Mouse (Mus musculus) urinary bladder, postnatal 4 days (tissue): ENCODE results near the gene Cacna1i.

ENCODE experiments used
- DNase-seq, 2 experiments: peaks; one replicate each; pipeline ENCODE4 v3.0.0; 2021 to 2022; ENCODE audit warnings: low spot score in 2 of 2

Cacna1i gene

DNA sequence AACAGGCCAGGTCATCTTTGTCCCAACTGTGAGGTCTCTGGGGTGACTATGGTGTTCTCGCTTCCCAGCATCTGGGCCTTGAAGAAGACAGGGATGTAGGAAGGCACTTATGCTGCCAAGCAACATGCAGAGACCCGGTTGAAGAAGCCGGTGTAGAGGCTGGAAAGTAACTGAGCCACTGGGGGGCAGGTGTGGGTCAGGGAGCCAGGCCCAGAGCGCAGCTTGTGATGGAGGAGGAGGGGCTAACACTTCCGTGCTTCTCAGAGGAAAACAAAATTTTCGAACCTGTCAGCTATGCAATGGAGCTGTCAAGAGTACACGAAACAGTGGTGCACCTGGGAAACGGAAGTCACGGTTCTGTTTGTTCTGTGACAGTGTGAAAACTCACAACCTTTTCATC, 9.9 kb upstream of the Cacna1i start:
- no peak for DNase-seq

- DNase-seq = peak; percentile 47 to 80
Measured at GRCm38 (mm10) chr15:80277625-80278024, 9.4 kb upstream of the Cacna1i start.

DNA sequence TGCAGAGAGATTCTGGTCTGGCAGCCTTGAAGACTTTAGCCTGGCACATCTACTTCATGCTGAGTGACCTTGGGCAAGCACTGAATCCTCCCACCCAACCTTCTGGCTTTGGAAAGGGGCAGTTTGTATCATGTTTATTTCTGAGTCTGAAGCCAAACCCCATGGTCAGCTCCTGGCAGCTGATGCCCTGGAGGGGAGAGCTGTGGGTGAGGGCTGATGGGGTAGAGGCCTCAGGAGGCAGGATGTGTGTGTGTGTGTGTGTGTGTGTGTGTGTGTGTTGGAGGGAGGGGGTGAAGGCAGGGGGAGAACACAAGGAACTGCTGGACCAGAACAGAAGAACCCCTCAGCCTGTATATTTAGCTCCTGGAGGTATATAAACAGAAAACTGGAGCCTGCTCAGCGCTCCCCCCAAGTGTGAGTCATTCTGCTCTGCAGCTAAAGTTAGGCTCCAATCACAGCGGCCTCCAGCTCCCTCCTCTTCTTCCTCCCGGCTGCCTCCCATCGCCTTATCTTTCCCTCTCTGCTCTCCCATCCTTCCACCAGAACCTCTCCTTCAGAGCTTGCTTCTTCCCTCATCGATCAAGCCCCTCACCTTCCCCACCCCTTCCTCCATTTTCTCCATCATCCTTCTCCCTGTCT, 8.8 kb upstream of the Cacna1i start:
- DNase-seq = no peak

DNA sequence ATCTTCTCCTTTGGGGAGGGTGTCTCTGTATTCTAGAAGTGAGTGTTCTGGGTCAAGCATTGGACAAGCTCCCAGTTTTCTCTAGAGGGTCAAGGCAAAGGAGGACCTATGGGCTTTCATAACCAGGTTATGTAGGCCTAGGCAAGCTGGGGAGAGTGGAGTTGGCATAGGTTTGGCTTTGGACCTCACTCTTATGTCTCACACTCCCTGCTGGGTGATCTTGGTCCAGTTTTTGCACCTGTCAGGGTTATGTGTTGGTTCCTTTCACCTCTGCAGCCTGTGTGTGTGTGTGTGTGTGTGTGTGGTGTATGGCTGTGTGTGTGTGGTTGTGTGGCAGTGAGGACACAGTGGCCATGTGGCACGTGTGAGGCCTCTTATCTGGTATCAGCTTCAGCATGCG, 8.0 kb upstream of the Cacna1i start:
- no peak for DNase-seq

DNA sequence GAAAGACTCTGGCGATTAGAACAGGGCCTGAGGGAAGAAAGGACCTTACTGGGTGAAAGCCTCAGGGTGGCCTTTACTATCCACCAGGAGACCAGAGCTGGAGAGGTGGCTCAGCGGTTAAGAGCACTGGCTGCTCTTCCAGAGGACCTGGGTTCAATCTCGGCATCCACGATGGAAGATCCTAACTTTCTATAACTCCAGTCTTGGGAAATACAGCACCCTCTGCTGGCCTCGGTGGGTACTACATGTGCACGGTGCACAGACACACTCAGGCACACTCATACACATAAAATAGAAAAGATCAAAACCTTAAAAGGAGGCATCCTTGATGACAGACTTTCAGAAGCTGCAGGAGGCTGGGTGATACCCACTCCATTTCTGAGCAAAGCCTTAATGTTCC, 6.4 kb upstream of the Cacna1i start:
- DNase-seq = no peak

- DNase-seq = no peak
Measured at GRCm38 (mm10) chr15:80288036-80288435, 998 bp downstream of the Cacna1i start.

GRCm38 (mm10) chr15:80289436-80289835, 2.4 kb downstream of the Cacna1i start:
- DNase-seq = peak; percentile 43 to 67

- no peak for DNase-seq
Measured at GRCm38 (mm10) chr15:80297146-80297545, 10.1 kb downstream of the Cacna1i start.

GRCm38 (mm10) chr15:80303779-80304178, 16.7 kb downstream of the Cacna1i start:
- DNase-seq = no peak

- no peak for DNase-seq
Measured at GRCm38 (mm10) chr15:80304188-80304587, 17.1 kb downstream of the Cacna1i start.

DNA sequence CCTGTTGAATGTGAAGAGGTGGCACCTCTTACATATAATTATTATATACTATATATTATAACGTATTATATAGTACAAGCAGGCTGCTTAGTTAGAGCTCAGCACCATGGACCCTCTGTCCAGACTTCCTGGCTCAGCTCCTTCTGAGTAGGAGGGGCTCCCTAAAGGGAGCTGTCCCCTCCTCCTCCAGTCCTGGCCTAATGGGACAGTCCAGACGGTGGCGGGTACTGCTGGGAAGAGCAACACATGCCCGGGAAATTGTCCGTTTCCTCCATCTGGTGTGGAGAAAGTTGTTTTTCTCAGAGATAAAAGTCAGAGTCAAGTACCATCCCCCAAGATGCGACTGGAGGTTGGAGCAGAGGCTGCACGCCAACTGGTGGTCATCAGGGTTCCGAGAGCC, 19.1 kb downstream of the Cacna1i start:
- DNase-seq = no peak

GRCm38 (mm10) chr15:80314731-80315130, 27.7 kb downstream of the Cacna1i start:
- DNase-seq = no peak

DNA sequence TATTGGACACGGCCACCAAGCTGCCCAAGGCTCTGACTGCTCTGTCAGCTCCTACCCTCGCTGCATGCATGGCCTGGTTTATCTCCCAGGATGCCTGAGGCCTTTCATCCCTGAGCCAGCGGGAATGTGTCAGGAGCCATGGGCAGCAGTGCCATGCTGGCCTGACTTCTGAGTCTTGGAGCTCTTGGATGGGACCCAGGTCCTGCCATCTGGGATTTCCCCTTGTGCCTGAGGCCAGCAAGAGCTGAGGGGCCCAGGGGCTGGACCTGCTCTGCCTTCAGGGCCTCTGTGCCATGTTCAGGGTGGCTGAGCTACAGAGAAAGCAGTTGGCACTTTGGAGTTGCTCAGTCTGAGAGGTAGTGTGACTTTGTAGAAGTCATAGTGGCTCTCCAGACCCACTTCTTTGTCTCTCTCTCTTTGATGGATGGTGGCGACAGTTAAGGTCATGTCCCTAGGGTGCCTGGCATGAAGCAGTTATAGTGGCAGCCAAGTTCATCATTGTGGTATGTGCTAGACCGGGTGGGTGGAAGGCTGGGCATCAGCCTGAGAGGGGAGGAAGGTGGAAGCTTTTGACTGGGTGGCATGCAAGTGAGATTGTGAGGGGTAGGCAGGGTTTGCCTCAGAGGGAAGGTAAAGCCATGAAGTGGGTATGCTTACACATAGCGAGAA, 30.1 kb downstream of the Cacna1i start:
- DNase-seq = no peak

- DNase-seq = no peak
Measured at GRCm38 (mm10) chr15:80317841-80318530, 30.9 kb downstream of the Cacna1i start.

GRCm38 (mm10) chr15:80318543-80319255, 31.7 kb downstream of the Cacna1i start:
- no peak for DNase-seq

DNA sequence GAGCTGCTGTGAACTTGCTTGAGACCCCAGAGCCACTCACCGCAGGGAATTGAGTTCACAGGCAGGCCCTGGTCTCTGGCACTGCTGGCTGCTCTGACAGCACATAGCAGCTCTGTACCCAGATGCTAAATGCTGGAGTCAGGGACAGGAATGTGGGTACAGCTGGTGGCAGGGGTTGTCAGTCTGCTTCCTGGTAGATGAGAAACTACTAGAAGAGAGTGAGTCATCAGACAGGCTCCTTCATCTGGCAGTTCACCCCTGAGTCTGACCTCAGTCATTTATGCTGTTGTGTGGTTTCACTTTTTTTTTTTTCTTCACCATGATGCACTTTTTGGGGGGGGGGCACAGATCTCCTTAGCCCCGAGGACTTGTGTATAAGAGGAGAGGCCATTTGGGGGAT, 32.3 kb downstream of the Cacna1i start:
- DNase-seq = no peak

GRCm38 (mm10) chr15:80319921-80320320, 32.9 kb downstream of the Cacna1i start:
- no peak for DNase-seq

DNA sequence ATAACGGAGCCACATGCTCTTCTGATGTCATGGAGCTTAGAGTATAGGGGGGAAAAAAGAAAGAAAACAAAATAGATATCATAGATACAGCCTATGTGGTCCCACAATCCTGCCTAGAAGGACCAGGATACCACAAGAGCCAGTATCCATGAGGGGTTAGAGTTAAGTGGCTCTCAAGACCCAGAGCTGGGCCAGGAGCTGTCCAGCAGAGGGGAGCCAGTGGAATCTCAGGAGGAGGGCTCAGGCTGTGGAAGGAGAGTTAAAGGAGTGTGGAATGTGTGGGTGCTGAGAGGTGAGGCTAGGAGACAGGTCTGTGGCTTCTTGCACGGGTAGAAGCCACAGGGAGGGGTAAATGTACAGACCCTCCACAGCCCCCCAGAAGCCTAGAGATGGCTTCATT, 38.2 kb downstream of the Cacna1i start:
- DNase-seq = no peak

DNA sequence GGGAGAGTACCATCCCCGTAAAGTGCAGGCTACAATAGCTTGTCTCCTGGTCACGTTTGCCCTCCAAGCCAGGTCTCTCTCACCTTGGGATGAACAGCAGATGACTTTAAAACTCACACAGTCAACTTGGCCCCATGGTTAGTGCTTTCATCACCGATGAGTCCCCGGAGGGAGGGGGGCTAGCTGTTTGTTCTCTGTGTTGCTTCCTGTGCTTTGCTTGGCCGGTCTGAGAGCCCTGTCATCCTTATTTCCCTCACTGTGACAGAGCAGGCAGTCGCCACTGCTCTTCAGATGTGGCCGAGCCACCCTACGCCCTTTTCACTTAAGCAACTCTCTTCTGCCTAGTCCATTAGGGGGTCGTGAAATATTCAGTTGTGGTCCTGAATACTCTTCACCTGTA, 38.7 kb downstream of the Cacna1i start:
- no peak for DNase-seq

GRCm38 (mm10) chr15:80326947-80327346, 39.9 kb downstream of the Cacna1i start:
- no peak for DNase-seq

DNA sequence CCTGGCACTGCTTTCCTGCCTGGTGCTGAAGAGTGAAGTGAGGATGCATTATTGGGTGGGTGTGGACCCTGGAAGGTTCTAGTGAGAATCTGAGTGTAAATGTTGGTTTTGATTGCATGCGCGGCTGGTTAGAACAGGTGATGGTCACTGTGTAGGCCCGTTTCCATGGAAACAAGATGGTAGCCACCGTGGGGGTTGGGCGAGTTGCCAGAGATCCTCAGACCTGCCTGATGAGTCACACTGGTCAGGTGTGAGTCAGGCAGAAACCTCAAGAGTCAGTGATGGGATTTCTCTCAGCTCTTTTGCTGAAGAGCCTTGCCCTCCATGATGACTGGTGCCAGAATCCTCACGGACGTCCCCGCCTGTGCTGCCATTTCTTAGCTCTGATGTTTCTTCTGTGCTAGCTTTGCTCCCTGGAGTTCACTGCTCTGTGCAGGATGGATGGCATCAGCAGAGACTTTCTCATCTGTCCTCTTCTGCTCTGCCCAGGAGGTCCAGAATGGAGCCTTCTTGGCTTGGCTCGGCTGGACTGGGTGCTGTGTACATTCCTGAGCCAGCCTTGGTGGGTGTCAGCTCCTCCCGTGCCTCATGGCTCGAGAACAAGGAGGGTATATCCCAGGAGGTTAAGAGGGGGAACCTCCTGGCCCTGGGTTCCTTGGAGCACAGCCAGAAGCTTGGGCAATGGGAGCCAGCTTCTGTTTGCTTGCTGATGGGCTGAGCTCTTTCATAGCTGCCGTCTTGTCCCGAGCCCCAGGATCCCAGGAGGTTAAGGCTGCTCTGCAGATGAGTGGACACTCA, 40.9 kb downstream of the Cacna1i start:
- DNase-seq = no peak

GRCm38 (mm10) chr15:80330276-80330675, 43.2 kb downstream of the Cacna1i start:
- no peak for DNase-seq
